Mouse (Mus musculus): Measurements from ENCODE around the gene Wdr26.
A peak's percentile ranks its signal among the peaks of the same experiment; 100 is the strongest.

DNA sequence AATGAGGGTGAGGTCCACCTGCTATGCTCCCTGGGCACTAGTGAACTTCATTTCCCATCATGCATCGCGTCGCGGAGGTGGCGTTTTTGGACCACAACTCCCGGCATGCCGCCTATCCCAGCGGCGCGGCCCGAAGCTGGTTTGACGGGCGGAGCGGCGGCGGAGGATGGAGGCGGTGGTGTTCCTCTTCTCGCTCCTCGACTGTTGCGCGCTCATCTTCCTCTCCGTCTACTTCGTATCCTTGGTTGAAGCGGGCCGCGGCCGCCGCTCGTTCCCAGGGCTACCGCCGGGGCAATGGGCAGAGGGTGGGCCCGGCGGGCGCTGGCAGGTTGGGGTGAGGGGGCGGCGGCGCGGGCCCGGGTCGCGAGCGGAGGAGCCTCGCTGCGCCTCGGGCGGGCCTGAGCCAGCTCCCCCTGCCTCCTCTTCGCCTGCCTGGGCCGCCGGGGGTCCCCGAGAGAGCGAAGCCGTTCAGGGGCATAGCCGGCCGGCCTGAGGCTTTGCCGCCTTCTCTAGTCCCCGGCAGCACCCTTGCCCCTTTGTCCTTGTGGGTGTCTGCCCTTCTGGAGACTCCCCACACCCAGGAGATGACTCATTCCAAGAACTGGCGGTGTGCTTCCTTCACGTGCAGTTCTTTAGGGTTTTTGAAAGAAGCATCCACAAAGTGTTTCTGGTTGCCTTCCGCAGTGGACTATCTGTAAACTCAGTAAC, 60.8 kb downstream of the Wdr26 start:
- TF ChIP-seq POLR2A (IDR thresholded peaks at IDR 0.05; ENCODE audit: borderline replicate concordance, insufficient read depth, low read length), result peak; percentile 78
- no peak for TF ChIP-seq CTCF (IDR thresholded peaks at IDR 0.05; ENCODE audit: borderline replicate concordance, insufficient read depth, low read depth, low read length)
